Mouse (Mus musculus): ENCODE results near the gene Mov10l1. TPM values are rescaled to one million over a fixed set of nuclear protein-coding genes. Genes with fewer than 3 reads are reported as not detected.

Gene Mov10l1
- total RNA-seq, 2 experiments from 2014 or later: not detected

- intact Hi-C loops (cut with DNase I): no loop called here
- DNase-seq: no peak
Measured at GRCm38 (mm10) chr15:89007002-89007401, 24.3 kb downstream of the Mov10l1 start.

GRCm38 (mm10) chr15:89007781-89008180, 25.1 kb downstream of the Mov10l1 start:
- intact Hi-C loops (cut with DNase I): no loop called here

GRCm38 (mm10) chr15:89016722-89017121, 34.0 kb downstream of the Mov10l1 start:
- intact Hi-C loops (cut with DNase I): no loop called here

More at GRCm38 (mm10) chr15:89007781-89008180, 25.1 kb downstream of the Mov10l1 start:
- no peak for DNase-seq

GRCm38 (mm10) chr15:89020085-89020484, 37.4 kb downstream of the Mov10l1 start:
- intact Hi-C loops (cut with DNase I): no loop called here
- no peak for DNase-seq

More at GRCm38 (mm10) chr15:89016722-89017121, 34.0 kb downstream of the Mov10l1 start:
- no peak for DNase-seq

GRCm38 (mm10) chr15:89020492-89020891, 37.8 kb downstream of the Mov10l1 start:
- DNase-seq: no peak
- intact Hi-C loops (cut with DNase I): no loop called here

GRCm38 (mm10) chr15:89044381-89044780, 61.7 kb downstream of the Mov10l1 start:
- intact Hi-C loops (cut with DNase I): no loop called here

GRCm38 (mm10) chr15:89046356-89046755, 63.6 kb downstream of the Mov10l1 start:
- DNase-seq: no peak
- intact Hi-C loops (cut with DNase I): no loop called here

More at GRCm38 (mm10) chr15:89044381-89044780, 61.7 kb downstream of the Mov10l1 start:
- no peak for DNase-seq

GRCm38 (mm10) chr15:89054666-89055065, 72.0 kb downstream of the Mov10l1 start:
- no peak for DNase-seq
- intact Hi-C loops (cut with DNase I): no loop called here

- intact Hi-C loops (cut with DNase I): no loop called here
- no peak for DNase-seq
Measured at GRCm38 (mm10) chr15:89058736-89059135, 76.0 kb downstream of the Mov10l1 start.

- intact Hi-C loops (cut with DNase I): no loop called here
- no peak for DNase-seq
Measured at GRCm38 (mm10) chr15:89059161-89059931, 76.6 kb downstream of the Mov10l1 start, which contains the start of gene Panx2. Gene Panx2, plus strand, starts transcription at chr15:89059734.

- intact Hi-C loops (cut with DNase I): no loop called here
- no peak for DNase-seq
Measured at GRCm38 (mm10) chr15:89060032-89060681, 77.4 kb downstream of the Mov10l1 start.

- no peak for DNase-seq
- intact Hi-C loops (cut with DNase I): no loop called here
Measured at GRCm38 (mm10) chr15:89060811-89061460, 78.2 kb downstream of the Mov10l1 start.

- no peak for DNase-seq
- intact Hi-C loops (cut with DNase I): no loop called here
Measured at GRCm38 (mm10) chr15:89061761-89062517, 79.2 kb downstream of the Mov10l1 start.

- intact Hi-C loops (cut with DNase I): no loop called here
- no peak for DNase-seq
Measured at GRCm38 (mm10) chr15:89062518-89062910, 79.8 kb downstream of the Mov10l1 start.

- no peak for DNase-seq
- intact Hi-C loops (cut with DNase I): no loop called here
Measured at GRCm38 (mm10) chr15:89063001-89063400, 80.3 kb downstream of the Mov10l1 start.

- no peak for DNase-seq
- intact Hi-C loops (cut with DNase I): no loop called here
Measured at GRCm38 (mm10) chr15:89063536-89063935, 80.8 kb downstream of the Mov10l1 start.

- intact Hi-C loops (cut with DNase I): no loop called here
- DNase-seq: no peak
Measured at GRCm38 (mm10) chr15:89064891-89065290, 82.2 kb downstream of the Mov10l1 start.

- intact Hi-C loops (cut with DNase I): no loop called here
- DNase-seq: no peak
Measured at GRCm38 (mm10) chr15:89067609-89068008, 84.9 kb downstream of the Mov10l1 start.

GRCm38 (mm10) chr15:89068226-89068625, 85.5 kb downstream of the Mov10l1 start:
- intact Hi-C loops (cut with DNase I): no loop called here
- DNase-seq: no peak

GRCm38 (mm10) chr15:89069336-89069840, 86.7 kb downstream of the Mov10l1 start:
- intact Hi-C loops (cut with DNase I): no loop called here
- DNase-seq: no peak

Data from gastrocnemius, postnatal 36 days (tissue).